Mouse (Mus musculus) ES-E14 (cell line): ENCODE measurements around the gene Acad11. TPM values are rescaled to one million over a fixed set of nuclear protein-coding genes. Genes with fewer than 3 reads are reported as not detected.

Experiments used
- DNase-seq: peaks from one replicate; pipeline ENCODE4 v3.0.0-alpha.2; 2013; ENCODE audit warnings: low read depth, low spot score
- H3K27ac ChIP-seq: 2 replicates; pipeline ENCODE4 v1.5.1; 2012; ENCODE audit warnings: low read depth, mild to moderate bottlenecking, low read length, moderate library complexity, mixed read lengths; ENCODE audit not compliant: poor library complexity, insufficient read depth, severe bottlenecking
- H3K36me3 ChIP-seq: 2 replicates; pipeline ENCODE4 v1.6.1; 2012; ENCODE audit warnings: mild to moderate bottlenecking, low read length, moderate library complexity, mixed read lengths; ENCODE audit not compliant: control insufficient read depth, poor library complexity, insufficient read depth, severe bottlenecking
- H3K4me1 ChIP-seq, 2 experiments: fragments of 150-350 bp in 1 of 2; sonication (generic) in 1 of 2; 2 replicates each; pipeline ENCODE4 v1.6.1; 2012; ENCODE audit warnings: low read length in 2 of 2, mild to moderate bottlenecking in 1 of 2, mixed read lengths in 1 of 2; ENCODE audit not compliant: control insufficient read depth in 2 of 2, insufficient read depth in 2 of 2, poor library complexity in 1 of 2
- H3K4me3 ChIP-seq, 2 experiments: fragments of 150-350 bp in 1 of 2; sonication (generic) in 1 of 2; 2 replicates each; pipeline ENCODE4 v1.5.1; 2012; ENCODE audit warnings: low read length in 2 of 2, low read depth in 1 of 2, mild to moderate bottlenecking in 1 of 2, mixed read lengths in 1 of 2; ENCODE audit not compliant: insufficient read depth in 1 of 2, poor library complexity in 1 of 2, severe bottlenecking in 1 of 2
- H3K9ac ChIP-seq: 2 replicates; pipeline ENCODE4 v1.6.1; 2012; ENCODE audit warnings: low read depth, mild to moderate bottlenecking, low read length, mixed read lengths; ENCODE audit not compliant: poor library complexity, insufficient read depth, severe bottlenecking
- H3K9me3 ChIP-seq: fragments of 150-350 bp; sonication (generic); 2 replicates; pipeline ENCODE4 v1.6.1; 2012; ENCODE audit warnings: low read depth, mild to moderate bottlenecking, low read length; ENCODE audit not compliant: control insufficient read depth, insufficient read depth
- CHD2 ChIP-seq: IDR thresholded peaks from 2 replicates; pipeline ENCODE4 v1.6.1; 2014; ENCODE audit warnings: mild to moderate bottlenecking, low read depth, low read length, inconsistent platforms
- HCFC1 ChIP-seq: IDR thresholded peaks from 2 replicates; pipeline ENCODE4 v1.6.1; 2012; ENCODE audit warnings: low read length, inconsistent platforms, borderline replicate concordance; ENCODE audit not compliant: insufficient read depth
- MAFK ChIP-seq: IDR thresholded peaks from 2 replicates; pipeline ENCODE4 v1.6.1; 2014; ENCODE audit warnings: mild to moderate bottlenecking, low read depth, low read length, inconsistent platforms; ENCODE audit not compliant: insufficient read depth
- ZC3H11A ChIP-seq: IDR thresholded peaks from 2 replicates; pipeline ENCODE4 v1.6.1; 2012; ENCODE audit warnings: low read depth, mild to moderate bottlenecking, inconsistent platforms, low read length, borderline replicate concordance
- ZNF384 ChIP-seq: IDR thresholded peaks from 2 replicates; pipeline ENCODE4 v1.6.1; 2012; ENCODE audit warnings: low read depth, low read length, inconsistent platforms
- in situ Hi-C, 2 experiments: fragments of 600-800 bp; cut with MboI; formaldehyde crosslinking; loops; one replicate each; pipeline ENCODE4 v1.15.1; 2025; ENCODE audit warnings: low sequenced_read_pairs in 2 of 2, inconsistent platforms in 1 of 2; ENCODE audit not compliant: unreplicated experiment in 2 of 2
- total RNA-seq: library from RNA; depleted of rRNA; stranded (reverse); fragments of 300-350 nt; gene quantifications from 2 replicates; pipeline ENCODE4 v1.2.3, GENCODE M21; 2012

The Acad11 gene
- total RNA-seq, 1 experiment, result 22.4 TPM

GRCm38 (mm10) chr9:104130141-104130755 is 67.1 kb downstream of the Acad11 start:
- DNase-seq, result no peak
- H3K36me3 ChIP-seq, result no peaks in the 10 kb centered on the region

DNA sequence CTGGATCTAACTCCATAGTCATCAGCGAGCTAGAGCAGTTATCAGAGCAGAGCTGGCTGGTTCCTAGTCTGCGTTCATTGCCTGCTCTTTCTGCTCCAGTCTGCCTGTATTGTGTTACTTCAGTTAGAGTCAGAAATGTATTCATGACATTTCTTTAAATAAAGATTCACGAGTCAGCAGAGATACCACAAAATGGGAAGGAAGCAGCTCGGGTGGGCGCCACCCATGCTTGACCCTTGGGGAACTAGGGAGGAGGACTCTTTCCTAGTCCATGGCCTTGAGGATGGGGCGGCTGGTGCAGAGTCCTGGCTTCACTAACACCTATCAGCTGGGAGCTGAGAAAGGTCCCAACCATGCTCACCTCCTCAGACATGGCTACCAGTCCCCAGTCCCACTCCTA is 77.2 kb downstream of the Acad11 start:
- H3K36me3 ChIP-seq, result no peaks in the 10 kb centered on the region
- H3K9ac ChIP-seq, result no peak overlapping the region
- in situ Hi-C loops, result no loop called here
- H3K9me3 ChIP-seq, result no peaks in the 10 kb centered on the region
- no peak overlapping the region for H3K27ac ChIP-seq
- TF ChIP-seq CHD2 (no peak), ZNF384 (no peak), HCFC1 (no peak), ZC3H11A (no peak), MAFK (no peak)
- H3K4me3 ChIP-seq, result no peak overlapping the region
- H3K4me1 ChIP-seq, result no peaks in the 10 kb centered on the region
- DNase-seq, result no peak

More at GRCm38 (mm10) chr9:104130141-104130755, 67.1 kb downstream of the Acad11 start:
- no peaks in the 10 kb centered on the region for H3K9me3 ChIP-seq
- TF ChIP-seq ZC3H11A, result no peak
- no peak for TF ChIP-seq MAFK
- no peak for TF ChIP-seq ZNF384
- no peak for TF ChIP-seq CHD2
- no peak for TF ChIP-seq HCFC1
- in situ Hi-C loops, result no loop called here
- H3K27ac ChIP-seq, result no peak overlapping the region; the same call in 1 of the 2 replicates
- H3K4me1 ChIP-seq, result no peaks in the 10 kb centered on the region
- no peak overlapping the region for H3K4me3 ChIP-seq
- no peak overlapping the region for H3K9ac ChIP-seq

- no peaks in the 10 kb centered on the region for H3K9me3 ChIP-seq
- in situ Hi-C loops, result no loop called here
- H3K36me3 ChIP-seq, result no peaks in the 10 kb centered on the region
- no peak overlapping the region for H3K27ac ChIP-seq
- peaks cover 2 to 3% of the 10 kb centered on the region in 2 experiments; a peak in 3 of 4 replicates for H3K4me1 ChIP-seq
- DNase-seq, result no peak
- no peak overlapping the region for H3K9ac ChIP-seq
- no peak for TF ChIP-seq ZNF384
- no peak for TF ChIP-seq MAFK
- TF ChIP-seq HCFC1, result no peak
- TF ChIP-seq CHD2, result no peak
- no peak for TF ChIP-seq ZC3H11A
- H3K4me3 ChIP-seq, result no peak overlapping the region
These were observed 79.6 kb downstream of the Acad11 start for GRCm38 (mm10) chr9:104142805-104143204.

GRCm38 (mm10) chr9:104144314-104144996 is 81.3 kb downstream of the Acad11 start:
- Histone ChIP-seq H3K4me1 (peaks cover 2 to 3% of the 10 kb centered on the region in 2 experiments; a peak in 3 of 4 replicates), H3K4me3 (no peak overlapping the region), H3K27ac (no peak overlapping the region), H3K9me3 (no peaks in the 10 kb centered on the region), H3K36me3 (no peaks in the 10 kb centered on the region), H3K9ac (no peak overlapping the region)
- in situ Hi-C loops, result no loop called here
- no peak for TF ChIP-seq CHD2
- TF ChIP-seq MAFK, result no peak
- TF ChIP-seq ZC3H11A, result no peak
- TF ChIP-seq HCFC1, result no peak
- no peak for TF ChIP-seq ZNF384
- DNase-seq, result no peak
